Mouse (Mus musculus) liver, embryonic 14.5 days (tissue): ENCODE data around the gene Wfdc21. TPM values are rescaled to one million over a fixed set of nuclear protein-coding genes. Genes with fewer than 3 reads are reported as not detected.
A peak's percentile ranks its signal among the peaks of the same experiment; 100 is the strongest.

Experiments
- ATAC-seq: fragments of 200-750 bp; cut with Nextera tagmentation; 2 replicates; pipeline ENCODE4 v1.8.0; 2017; ENCODE audit warnings: moderate number of reproducible peaks, mild to moderate bottlenecking, moderate library complexity; ENCODE audit not compliant: insufficient read depth
- DNase-seq, 3 experiments: peaks; one replicate each; pipeline ENCODE4 v3.0.0-alpha.2; 2012 to 2013; ENCODE audit warnings: low read depth in 3 of 3, low spot score in 3 of 3
- H3K27ac ChIP-seq: fragments of 300-500 bp; sonication (generic); 2 replicates; pipeline ENCODE4 v1.5.1; 2014; ENCODE audit warnings: moderate library complexity, mild to moderate bottlenecking, control low read depth, inconsistent platforms
- H3K27me3 ChIP-seq: fragments of 300-500 bp; sonication (generic); 2 replicates; pipeline ENCODE4 v1.6.1; 2014; ENCODE audit warnings: mild to moderate bottlenecking, low read length, moderate library complexity; ENCODE audit not compliant: control insufficient read depth, insufficient read depth
- H3K36me3 ChIP-seq: fragments of 300-500 bp; sonication (generic); replicated peaks from 2 replicates; pipeline ENCODE4 v1.6.1; 2014; ENCODE audit warnings: low read depth; ENCODE audit not compliant: control insufficient read depth, insufficient read depth
- H3K4me1 ChIP-seq, 2 experiments: fragments of 200-500 bp in 1 of 2; fragments of 300-500 bp in 1 of 2; sonication (generic) in 1 of 2; replicated peaks; 2 replicates each; pipeline ENCODE4 v1.6.1; 2012 to 2014; ENCODE audit warnings: antibody characterized with exemption in 1 of 2, inconsistent platforms in 1 of 2, low read length in 1 of 2; ENCODE audit not compliant: control insufficient read depth in 2 of 2, insufficient read depth in 2 of 2
- H3K4me2 ChIP-seq: fragments of 300-500 bp; sonication (generic); 2 replicates; pipeline ENCODE4 v1.6.1; 2014; ENCODE audit warnings: low read depth, mild to moderate bottlenecking, control low read depth, moderate library complexity
- H3K4me3 ChIP-seq, 2 experiments: fragments of 200-500 bp in 1 of 2; fragments of 300-500 bp in 1 of 2; sonication (generic) in 1 of 2; 2 replicates each; pipeline ENCODE4 v1.5.1; 2012 to 2014; ENCODE audit warnings: low read depth in 2 of 2, low read length in 2 of 2, mild to moderate bottlenecking in 2 of 2, control low read depth in 1 of 2, inconsistent platforms in 1 of 2, moderate library complexity in 1 of 2; ENCODE audit not compliant: insufficient read depth in 1 of 2
- H3K9ac ChIP-seq: fragments of 300-500 bp; sonication (generic); replicated peaks from 2 replicates; pipeline ENCODE4 v1.6.1; 2014; ENCODE audit warnings: mild to moderate bottlenecking, control low read depth, moderate library complexity
- H3K9me3 ChIP-seq: fragments of 300-500 bp; sonication (generic); 2 replicates; pipeline ENCODE4 v1.6.1; 2016; ENCODE audit warnings: low read length, mixed read lengths; ENCODE audit not compliant: control insufficient read depth
- CTCF ChIP-seq: IDR thresholded peaks from 2 replicates; pipeline ENCODE4 v1.5.1; 2016; ENCODE audit warnings: antibody characterized with exemption, low read depth, control low read depth
- EP300 ChIP-seq: IDR thresholded peaks from 2 replicates; pipeline ENCODE4 v1.6.1; 2016; ENCODE audit warnings: antibody characterized with exemption, low read depth
- WGBS: fragments of 180-500 bp; shearing (Covaris S2); extraction: QIAGEN DNeasy Blood & Tissue Kit; methylation state at CpG from one replicate; pipeline ENCODE4 v1.1.7; 2014; ENCODE audit not compliant: insufficient replicate concordance; 5-methylcytosine and 5-hydroxymethylcytosine counted together
- polyA plus RNA-seq, 2 experiments: library from polyadenylated mRNA; depleted of rRNA in 1 of 2; stranded (reverse) in 1 of 2; unstranded in 1 of 2; fragments of >200 nt; fragmentation: Nextera tagmentation in 1 of 2; extraction: Ambion mirVana in 1 of 2; gene quantifications; 2 replicates each; pipeline versions ENCODE4 v1.2.1 to v1.2.3; 2012 to 2014

Gene Wfdc21
- polyA plus RNA-seq, 2 experiments, result 6.5 to 22.8 TPM

DNA sequence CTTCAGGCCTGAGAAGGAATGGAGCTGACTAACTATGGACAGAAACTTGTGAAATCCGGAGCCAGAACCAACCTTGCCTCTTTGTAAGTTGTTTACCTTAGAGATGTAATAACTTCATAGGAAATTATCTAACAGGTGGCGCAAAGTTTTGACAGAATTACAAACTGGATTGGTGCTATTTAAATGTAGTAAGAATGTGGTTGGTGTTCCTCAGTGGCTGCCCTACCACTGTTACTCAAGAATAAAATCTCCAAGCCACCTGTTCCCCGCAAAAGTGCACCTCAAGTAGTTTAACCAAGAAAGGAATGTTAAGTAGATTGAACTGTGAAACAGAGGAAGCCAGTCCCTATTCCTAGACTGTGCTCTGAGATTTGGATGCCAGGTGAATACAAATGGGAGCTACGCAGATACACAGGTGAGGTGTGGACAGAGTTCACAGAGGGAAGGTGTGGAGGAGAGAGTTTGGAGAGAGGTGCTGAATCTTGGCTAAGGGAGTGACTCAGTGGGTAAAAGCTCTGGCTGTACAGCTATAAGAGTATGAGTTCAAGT, 6.2 kb upstream of the Wfdc21 start:
- H3K27me3 ChIP-seq, result no peaks in the 10 kb centered on the region
- ATAC-seq, result no peak
- H3K36me3 ChIP-seq, result no peaks in the 10 kb centered on the region
- no peak overlapping the region for H3K9ac ChIP-seq
- H3K27ac ChIP-seq, result no peak overlapping the region
- WGBS, result 51% methylated on average over 4 of the region's 4 CpGs
- H3K4me3 ChIP-seq, result no peak overlapping the region
- H3K4me2 ChIP-seq, result no peak overlapping the region
- H3K9me3 ChIP-seq, result no peaks in the 10 kb centered on the region
- TF ChIP-seq CTCF (no peak), EP300 (no peak)
- no peak for DNase-seq
- H3K4me1 ChIP-seq, result peaks cover 0 to 3% of the 10 kb centered on the region in 2 experiments; a peak in 2 of 4 replicates

DNA sequence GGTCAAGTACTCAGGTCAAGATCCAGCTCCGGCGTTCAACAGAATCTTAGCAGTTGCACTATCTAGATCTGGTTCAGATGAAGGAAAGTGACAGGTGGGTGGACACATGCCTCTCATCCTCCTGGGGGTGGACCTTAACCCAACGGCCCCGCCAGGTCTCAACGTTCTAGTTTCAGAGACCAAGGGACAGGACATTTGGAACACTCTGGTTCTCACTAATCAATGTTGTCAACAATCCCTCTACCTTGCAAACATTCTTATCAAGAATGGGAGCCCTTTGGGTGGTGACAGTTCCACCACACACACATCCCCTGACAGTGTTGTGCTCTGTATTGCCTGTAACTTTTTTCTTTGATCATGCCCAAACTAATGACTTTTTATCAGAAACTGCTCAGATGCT, 4.9 kb upstream of the Wfdc21 start:
- WGBS, result 48% methylated on average over 5 of the region's 5 CpGs
- peak; percentile 31; the same call in 1 of the 2 replicates for ATAC-seq
- no peaks in the 10 kb centered on the region for H3K9me3 ChIP-seq
- H3K4me3 ChIP-seq, result no peak overlapping the region
- no peak overlapping the region for H3K4me2 ChIP-seq
- H3K4me1 ChIP-seq, result peaks cover 0 to 3% of the 10 kb centered on the region in 2 experiments; a peak in 2 of 4 replicates
- peak in 1 of 3 experiments; percentile 5 for DNase-seq
- H3K9ac ChIP-seq, result no peak overlapping the region
- no peaks in the 10 kb centered on the region for H3K36me3 ChIP-seq
- no peak overlapping the region for H3K27ac ChIP-seq
- TF ChIP-seq CTCF, result no peak
- H3K27me3 ChIP-seq, result no peaks in the 10 kb centered on the region

DNA sequence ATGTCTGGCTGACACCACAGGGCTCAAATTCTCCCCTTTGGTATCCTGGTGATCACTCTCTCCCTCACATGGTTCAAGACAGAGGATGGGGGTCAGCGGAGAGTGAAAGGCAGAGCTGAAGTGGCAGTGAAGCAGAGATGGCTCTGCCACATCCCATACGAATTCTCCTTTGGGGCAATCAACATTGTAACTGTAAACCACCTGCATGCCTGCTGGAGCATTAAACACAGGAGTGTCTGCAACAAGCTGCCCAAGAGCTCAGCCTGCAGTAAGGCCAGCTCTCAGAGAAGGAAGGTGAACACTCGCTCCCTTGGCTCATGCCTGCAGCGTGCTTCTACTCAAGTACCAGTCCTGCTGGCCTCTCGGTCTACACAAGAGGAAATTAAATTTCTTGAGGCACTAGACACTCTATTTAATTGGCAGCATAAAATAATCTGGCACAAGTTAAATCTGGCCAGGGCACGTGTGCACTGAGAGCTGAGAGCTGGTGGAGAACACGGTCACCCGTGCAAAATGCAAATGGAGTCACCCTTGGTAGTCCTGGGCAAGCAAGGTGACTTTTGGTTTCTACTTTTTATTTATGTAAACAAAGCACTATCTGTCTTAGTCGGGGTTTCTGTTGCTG, 3.9 kb upstream of the Wfdc21 start:
- TF ChIP-seq CTCF, result no peak
- no peak for TF ChIP-seq EP300
- Histone ChIP-seq H3K27ac (no peak overlapping the region), H3K27me3 (no peaks in the 10 kb centered on the region), H3K4me1 (peaks cover 0 to 3% of the 10 kb centered on the region in 2 experiments; a peak in 2 of 4 replicates), H3K4me2 (no peak overlapping the region), H3K4me3 (no peak overlapping the region), H3K9me3 (no peaks in the 10 kb centered on the region), H3K9ac (no peak overlapping the region), H3K36me3 (no peaks in the 10 kb centered on the region)
- no peak for DNase-seq
- ATAC-seq, result no peak
- WGBS, result 61% methylated on average over 9 of the region's 9 CpGs

DNA sequence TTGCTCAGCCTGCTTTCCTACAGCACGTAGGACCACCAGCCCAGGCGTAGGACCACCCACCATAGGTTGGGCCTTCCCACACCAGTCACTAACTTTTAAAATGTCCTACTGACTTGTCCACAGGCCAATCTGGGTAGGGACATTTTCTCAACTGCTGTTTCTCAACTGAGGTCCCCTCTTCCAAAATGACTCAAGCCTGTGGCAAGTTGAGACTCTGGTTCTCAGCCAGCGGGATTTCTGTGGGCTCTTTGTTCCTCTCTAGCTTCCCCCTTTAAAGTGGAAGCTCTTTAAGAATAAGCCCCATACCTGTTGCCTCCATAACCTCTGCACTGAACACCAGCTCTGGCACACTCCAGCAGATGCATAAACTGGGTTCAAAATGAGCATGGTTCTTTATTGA, 3.2 kb upstream of the Wfdc21 start:
- H3K27me3 ChIP-seq, result no peaks in the 10 kb centered on the region
- TF ChIP-seq EP300 (no peak), CTCF (no peak)
- H3K9ac ChIP-seq, result no peak overlapping the region
- no peaks in the 10 kb centered on the region for H3K9me3 ChIP-seq
- no peak for DNase-seq
- no peak overlapping the region for H3K27ac ChIP-seq
- no peak overlapping the region for H3K4me2 ChIP-seq
- H3K4me1 ChIP-seq, result peaks cover 0 to 3% of the 10 kb centered on the region in 2 experiments; a peak in 2 of 4 replicates
- WGBS, result 50% methylated on average over 3 of the region's 3 CpGs
- H3K36me3 ChIP-seq, result no peaks in the 10 kb centered on the region
- no peak for ATAC-seq
- H3K4me3 ChIP-seq, result no peak overlapping the region

DNA sequence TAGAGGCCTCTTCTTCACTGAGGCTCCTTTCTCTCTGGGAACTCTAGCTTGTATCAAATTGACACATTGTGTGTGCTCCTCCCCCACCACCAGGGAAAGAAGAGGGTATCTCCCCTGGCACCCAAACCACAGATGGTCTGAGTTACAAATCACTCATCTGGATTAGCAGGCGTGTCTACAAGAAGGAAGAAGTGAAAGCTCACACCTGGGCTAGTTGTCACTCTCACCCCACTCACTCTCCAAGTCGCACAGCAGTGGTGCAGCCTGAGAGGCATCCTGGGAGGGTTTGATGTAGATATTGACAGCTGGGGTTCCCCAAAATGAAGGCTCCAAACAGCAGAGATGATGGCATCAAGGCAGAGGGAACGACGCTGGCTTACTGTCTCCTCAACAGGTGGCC, 588 bp upstream of the Wfdc21 start:
- no peak overlapping the region for H3K27ac ChIP-seq
- 47% methylated on average over 4 of the region's 4 CpGs for WGBS
- H3K9me3 ChIP-seq, result no peaks in the 10 kb centered on the region; the same call in 1 of the 2 replicates
- H3K4me3 ChIP-seq, result no peak overlapping the region
- no peak overlapping the region for H3K4me2 ChIP-seq
- DNase-seq (no peak), ATAC-seq (no peak)
- TF ChIP-seq CTCF (no peak), EP300 (no peak)
- H3K4me1 ChIP-seq, result peaks cover 0 to 3% of the 10 kb centered on the region in 2 experiments; a peak in 2 of 4 replicates
- H3K27me3 ChIP-seq, result no peaks in the 10 kb centered on the region
- H3K36me3 ChIP-seq, result no peaks in the 10 kb centered on the region
- no peak overlapping the region for H3K9ac ChIP-seq
